Mouse (Mus musculus): ENCODE measurements around the gene Gm14085. TPM values are rescaled to one million over a fixed set of nuclear protein-coding genes. Genes with fewer than 3 reads are reported as not detected.
"Not testable (repeated sequence)": the region's sequence is repeated elsewhere in the genome, so short reads cannot be mapped to it uniquely, and the experiment has no call there.

The Gm14085 gene
- 0.18 TPM in 1 of 2 replicates, not detected in the other for total RNA-seq (2021)
- long read RNA-seq: 0 reads

GRCm38 (mm10) chr2:122484641-122485040 is at the start of gene Gm14085:
Gene Gm14085, plus strand, starts transcription at chr2:122484941.
- DNase-seq: no peak

- not testable (repeated sequence) for DNase-seq
These were observed 45.8 kb upstream of the Gm14085 start for GRCm38 (mm10) chr2:122438706-122439482.

GRCm38 (mm10) chr2:122440521-122440920 is 44.2 kb upstream of the Gm14085 start:
- not testable (repeated sequence) for DNase-seq

- no peak for DNase-seq
These were observed 43.5 kb upstream of the Gm14085 start for GRCm38 (mm10) chr2:122441000-122441933.

- DNase-seq: no peak
These were observed 34.4 kb upstream of the Gm14085 start for GRCm38 (mm10) chr2:122450351-122450750.

- no peak for DNase-seq
These were observed 32.3 kb upstream of the Gm14085 start for GRCm38 (mm10) chr2:122452426-122452825.

- no peak for DNase-seq
These were observed 17.8 kb upstream of the Gm14085 start for GRCm38 (mm10) chr2:122466901-122467300.

- DNase-seq: peak; percentile 96
These were observed 17.3 kb upstream of the Gm14085 start for GRCm38 (mm10) chr2:122467351-122468013.

GRCm38 (mm10) chr2:122469221-122469620 is 15.5 kb upstream of the Gm14085 start:
- DNase-seq: no peak

- no peak for DNase-seq
These were observed 8.2 kb upstream of the Gm14085 start for GRCm38 (mm10) chr2:122476585-122476984.

- DNase-seq: not testable (repeated sequence)
These were observed 954 bp upstream of the Gm14085 start for GRCm38 (mm10) chr2:122483787-122484186.

GRCm38 (mm10) chr2:122485654-122486053 is 913 bp downstream of the Gm14085 start:
- not testable (repeated sequence) for DNase-seq

- DNase-seq: not testable (repeated sequence)
These were observed 1.4 kb downstream of the Gm14085 start for GRCm38 (mm10) chr2:122486122-122486521.

- DNase-seq: no peak
These were observed 1.9 kb downstream of the Gm14085 start for GRCm38 (mm10) chr2:122486674-122487073.

GRCm38 (mm10) chr2:122529696-122530095 is 45.0 kb downstream of the Gm14085 start:
- not testable (repeated sequence) for DNase-seq

- DNase-seq: no peak
These were observed 46.5 kb downstream of the Gm14085 start for GRCm38 (mm10) chr2:122531290-122531689.

- DNase-seq: no peak
These were observed 47.0 kb downstream of the Gm14085 start for GRCm38 (mm10) chr2:122531726-122532125.

GRCm38 (mm10) chr2:122532136-122532801 is 47.5 kb downstream of the Gm14085 start:
- no peak for DNase-seq

GRCm38 (mm10) chr2:122532802-122533186 is 48.1 kb downstream of the Gm14085 start:
- DNase-seq: no peak

- DNase-seq: peak; percentile 7
These were observed 48.6 kb downstream of the Gm14085 start for GRCm38 (mm10) chr2:122533378-122533777.

GRCm38 (mm10) chr2:122534671-122535070 is 49.9 kb downstream of the Gm14085 start:
- no peak for DNase-seq

- DNase-seq: peak; percentile 36
These were observed 73.6 kb downstream of the Gm14085 start for GRCm38 (mm10) chr2:122558317-122558716.
